Mouse (Mus musculus) forebrain, embryonic 16.5 days (tissue): ENCODE results near the gene Pdxdc1. TPM values are rescaled to one million over a fixed set of nuclear protein-coding genes. Genes with fewer than 3 reads are reported as not detected.
"Not testable (repeated sequence)": the region's sequence is repeated elsewhere in the genome, so short reads cannot be mapped to it uniquely, and the experiment has no call there.

Experiments
- ATAC-seq: fragments of 200-750 bp; cut with Nextera tagmentation; 2 replicates; pipeline ENCODE4 v1.8.0; 2017; ENCODE audit warnings: mild to moderate bottlenecking, moderate library complexity
- H3K27ac ChIP-seq: fragments of 300-500 bp; sonication (generic); 2 replicates; pipeline ENCODE4 v1.5.1; 2014; ENCODE audit warnings: low read length, control low read depth
- H3K27me3 ChIP-seq: fragments of 300-500 bp; sonication (generic); replicated peaks from 2 replicates; pipeline ENCODE4 v1.6.1; 2014; ENCODE audit warnings: low read length; ENCODE audit not compliant: control insufficient read depth, insufficient read depth
- H3K36me3 ChIP-seq: fragments of 300-500 bp; sonication (generic); 2 replicates; pipeline ENCODE4 v1.6.1; 2014; ENCODE audit not compliant: control insufficient read depth, insufficient read depth
- H3K4me1 ChIP-seq: fragments of 300-500 bp; sonication (generic); replicated peaks from 2 replicates; pipeline ENCODE4 v1.6.1; 2014; ENCODE audit warnings: low read length; ENCODE audit not compliant: control insufficient read depth, insufficient read depth
- H3K4me2 ChIP-seq: fragments of 300-500 bp; sonication (generic); 2 replicates; pipeline ENCODE4 v1.6.1; 2014; ENCODE audit warnings: mild to moderate bottlenecking, low read length, control low read depth
- H3K4me3 ChIP-seq: fragments of 300-500 bp; sonication (generic); replicated peaks from 2 replicates; pipeline ENCODE4 v1.5.1; 2014; ENCODE audit warnings: mild to moderate bottlenecking, low read length, control low read depth
- H3K9ac ChIP-seq: fragments of 300-500 bp; sonication (generic); replicated peaks from 2 replicates; pipeline ENCODE4 v1.6.1; 2014; ENCODE audit warnings: low read depth, low read length, control low read depth
- H3K9me3 ChIP-seq: fragments of 300-500 bp; sonication (generic); 2 replicates; pipeline ENCODE4 v1.6.1; 2016; ENCODE audit warnings: low read length; ENCODE audit not compliant: control insufficient read depth
- WGBS: fragments of 180-500 bp; shearing (Covaris S2); extraction: QIAGEN DNeasy Blood & Tissue Kit; methylation state at CpG from one replicate; pipeline ENCODE4 v1.1.7; 2014; 5-methylcytosine and 5-hydroxymethylcytosine counted together
- polyA plus RNA-seq: library from polyadenylated mRNA; unstranded; fragments of >200 nt; fragmentation: Nextera tagmentation; extraction: Ambion mirVana; gene quantifications from 2 replicates; pipeline ENCODE4 v1.2.1, GENCODE M21; 2015

The Pdxdc1 gene
- polyA plus RNA-seq, 1 experiment from 2014 or later: 73.7 TPM

DNA sequence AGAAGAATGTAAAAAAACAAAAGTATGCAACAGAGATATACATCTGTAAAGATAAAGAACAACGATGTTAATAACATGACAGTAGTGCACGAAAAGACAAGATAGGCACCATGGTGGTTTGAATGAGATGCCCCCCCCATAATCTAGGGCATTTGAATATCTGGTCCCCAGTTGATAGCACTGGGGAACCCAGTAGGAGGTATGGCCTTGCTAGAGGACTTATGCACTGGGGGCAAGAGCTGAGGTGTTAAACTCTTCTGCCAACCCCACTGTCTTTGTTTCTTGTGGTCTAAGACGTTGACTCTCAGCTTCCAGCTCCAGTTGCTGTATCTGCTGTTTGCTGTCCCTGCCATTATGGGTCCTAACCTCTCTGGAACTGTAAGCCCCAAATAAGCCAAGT lies 7.2 kb downstream of the Pdxdc1 start:
- WGBS: 96% methylated on average over 3 of the region's 3 CpGs
- ATAC-seq: no peak

GRCm38 (mm10) chr16:13894097-13894496 lies 8.8 kb downstream of the Pdxdc1 start:
- Histone ChIP-seq H3K4me3 (no peak overlapping the region), H3K27me3 (no peaks in the 10 kb centered on the region), H3K4me2 (no peak overlapping the region), H3K36me3 (no peaks in the 10 kb centered on the region), H3K4me1 (no peaks in the 10 kb centered on the region), H3K9me3 (no peaks in the 10 kb centered on the region), H3K9ac (no peak overlapping the region), H3K27ac (no peak overlapping the region)
- WGBS: 94% methylated on average over 2 of the region's 2 CpGs
- ATAC-seq: no peak

More for the DNA sequence above, 7.2 kb downstream of the Pdxdc1 start:
- no peak overlapping the region for H3K4me3 ChIP-seq
- H3K4me1 ChIP-seq: no peaks in the 10 kb centered on the region
- no peak overlapping the region for H3K27ac ChIP-seq
- H3K4me2 ChIP-seq: no peak overlapping the region
- H3K27me3 ChIP-seq: no peaks in the 10 kb centered on the region
- H3K36me3 ChIP-seq: no peaks in the 10 kb centered on the region
- no peak overlapping the region for H3K9ac ChIP-seq
- H3K9me3 ChIP-seq: no peaks in the 10 kb centered on the region

DNA sequence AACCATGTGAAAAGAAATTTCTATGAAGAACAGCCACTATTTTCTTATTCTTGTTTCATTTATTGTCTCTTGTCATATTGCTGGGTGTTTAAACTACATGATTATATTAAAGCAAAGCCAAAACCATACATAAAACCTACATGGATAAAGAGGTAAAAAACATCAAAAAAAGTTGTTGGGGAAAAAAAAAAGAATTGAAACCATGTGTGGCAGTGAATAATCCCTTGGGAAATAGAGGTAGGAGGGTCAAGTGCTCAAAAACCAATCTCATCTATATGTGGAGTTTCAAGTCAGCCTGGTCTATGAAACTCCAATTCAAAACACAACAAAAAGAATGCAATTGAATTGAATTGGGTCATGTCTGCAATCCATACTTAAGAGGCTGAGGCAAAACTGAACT lies 10.1 kb downstream of the Pdxdc1 start:
- H3K27me3 ChIP-seq: no peaks in the 10 kb centered on the region
- no peaks in the 10 kb centered on the region for H3K4me1 ChIP-seq

GRCm38 (mm10) chr16:13890449-13890848 lies 12.5 kb downstream of the Pdxdc1 start:
- 87% methylated on average over 2 of the region's 2 CpGs for WGBS
- H3K9me3 ChIP-seq: no peaks in the 10 kb centered on the region
- no peak overlapping the region for H3K9ac ChIP-seq
- H3K4me1 ChIP-seq: no peaks in the 10 kb centered on the region
- H3K27ac ChIP-seq: no peak overlapping the region
- no peaks in the 10 kb centered on the region for H3K36me3 ChIP-seq
- H3K27me3 ChIP-seq: no peaks in the 10 kb centered on the region
- H3K4me2 ChIP-seq: no peak overlapping the region
- ATAC-seq: no peak
- no peak overlapping the region for H3K4me3 ChIP-seq

More for the DNA sequence above, 10.1 kb downstream of the Pdxdc1 start:
- Histone ChIP-seq H3K27ac (no peak overlapping the region), H3K9ac (no peak overlapping the region), H3K9me3 (no peaks in the 10 kb centered on the region), H3K4me3 (no peak overlapping the region), H3K4me2 (no peak overlapping the region), H3K36me3 (no peaks in the 10 kb centered on the region)
- ATAC-seq: no peak

DNA sequence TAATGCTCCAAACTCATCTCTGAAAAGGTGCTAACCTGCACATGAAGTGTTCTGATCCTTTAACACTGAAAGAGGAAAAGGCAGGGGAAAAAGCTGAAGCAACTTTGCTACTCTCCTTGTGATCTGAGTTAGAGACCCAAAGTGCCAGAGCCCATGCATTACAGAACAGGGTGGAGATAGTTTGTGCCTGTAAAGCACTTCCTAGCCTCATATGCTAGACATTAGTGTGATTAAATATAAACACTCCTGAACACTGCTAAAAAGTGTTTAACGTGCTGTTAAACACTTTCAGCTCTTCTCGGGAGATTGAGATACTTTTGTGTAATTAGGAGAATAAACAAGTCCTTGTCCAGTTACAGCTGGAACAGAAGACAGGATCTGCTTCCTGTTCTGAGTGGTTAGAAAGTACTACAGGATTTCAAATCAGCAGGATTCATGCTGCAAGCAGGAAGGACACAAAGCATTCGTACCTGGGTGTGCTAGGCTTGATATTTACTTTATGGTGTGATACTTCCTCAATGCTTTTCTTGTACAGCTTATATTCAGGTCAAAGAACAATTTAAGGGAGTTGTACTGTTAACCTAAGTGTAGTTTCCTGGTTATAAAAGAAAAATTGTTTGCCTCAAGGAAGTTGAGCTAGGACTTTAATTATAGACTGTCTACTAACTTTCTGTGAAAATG lies 19.7 kb downstream of the Pdxdc1 start:
- no peak overlapping the region for H3K4me3 ChIP-seq
- H3K9me3 ChIP-seq: no peaks in the 10 kb centered on the region
- no peaks in the 10 kb centered on the region for H3K27me3 ChIP-seq
- H3K27ac ChIP-seq: no peak overlapping the region
- ATAC-seq: no peak
- H3K36me3 ChIP-seq: no peaks in the 10 kb centered on the region
- 66% methylated on average over 3 of the region's 3 CpGs for WGBS
- no peak overlapping the region for H3K9ac ChIP-seq
- no peak overlapping the region for H3K4me2 ChIP-seq
- H3K4me1 ChIP-seq: no peaks in the 10 kb centered on the region

- ATAC-seq: no peak
- H3K27me3 ChIP-seq: no peaks in the 10 kb centered on the region
- WGBS: 93% methylated on average over 4 of the region's 4 CpGs
Measured at GRCm38 (mm10) chr16:13875483-13875882, 27.4 kb downstream of the Pdxdc1 start.

GRCm38 (mm10) chr16:13867910-13868514 lies 34.9 kb downstream of the Pdxdc1 start:
- peaks cover 9% of the 10 kb centered on the region for H3K4me1 ChIP-seq
- H3K27ac ChIP-seq: no peak overlapping the region
- peak overlapping the region; percentile 42 for H3K4me2 ChIP-seq
- H3K4me3 ChIP-seq: peak overlapping the region; percentile 30
- peak; percentile 50 for ATAC-seq
- peak overlapping the region; percentile 48 for H3K9ac ChIP-seq
- WGBS: 7% methylated on average over 42 of the region's 42 CpGs
- no peaks in the 10 kb centered on the region for H3K27me3 ChIP-seq
- no peaks in the 10 kb centered on the region for H3K9me3 ChIP-seq
- peaks cover 8% of the 10 kb centered on the region for H3K36me3 ChIP-seq

More at GRCm38 (mm10) chr16:13875483-13875882, 27.4 kb downstream of the Pdxdc1 start:
- Histone ChIP-seq H3K9me3 (no peaks in the 10 kb centered on the region), H3K27ac (no peak overlapping the region), H3K4me1 (no peaks in the 10 kb centered on the region), H3K4me2 (no peak overlapping the region), H3K9ac (no peak overlapping the region), H3K4me3 (no peak overlapping the region), H3K36me3 (peaks cover 5% of the 10 kb centered on the region; the same call in 1 of the 2 replicates)

DNA sequence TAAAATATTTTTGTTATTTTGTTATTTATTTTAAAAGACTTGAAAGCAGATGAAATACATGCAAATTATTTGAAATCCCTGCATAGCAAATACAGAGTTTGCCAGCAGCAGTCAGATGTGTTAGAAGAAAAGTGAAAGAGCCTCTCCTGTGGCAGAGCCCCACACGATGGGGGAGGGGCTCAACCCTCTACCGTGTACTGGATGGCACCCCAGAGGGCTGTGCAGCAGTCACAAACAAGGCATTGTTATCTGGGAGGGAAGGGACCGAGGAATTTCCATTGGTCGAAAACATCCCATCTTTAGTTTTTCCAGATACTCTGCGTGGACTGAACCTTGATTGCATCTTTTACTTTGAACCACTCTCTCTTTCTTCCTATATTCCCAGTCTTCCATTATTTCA lies 35.5 kb downstream of the Pdxdc1 start:
- ATAC-seq, H3K27ac ChIP-seq, H3K27me3 ChIP-seq, H3K4me2 ChIP-seq, H3K4me3 ChIP-seq, H3K4me1 ChIP-seq, H3K36me3 ChIP-seq, H3K9me3 ChIP-seq, H3K9ac ChIP-seq: not testable (repeated sequence)
- WGBS: 18% methylated on average over 5 of the region's 5 CpGs

DNA sequence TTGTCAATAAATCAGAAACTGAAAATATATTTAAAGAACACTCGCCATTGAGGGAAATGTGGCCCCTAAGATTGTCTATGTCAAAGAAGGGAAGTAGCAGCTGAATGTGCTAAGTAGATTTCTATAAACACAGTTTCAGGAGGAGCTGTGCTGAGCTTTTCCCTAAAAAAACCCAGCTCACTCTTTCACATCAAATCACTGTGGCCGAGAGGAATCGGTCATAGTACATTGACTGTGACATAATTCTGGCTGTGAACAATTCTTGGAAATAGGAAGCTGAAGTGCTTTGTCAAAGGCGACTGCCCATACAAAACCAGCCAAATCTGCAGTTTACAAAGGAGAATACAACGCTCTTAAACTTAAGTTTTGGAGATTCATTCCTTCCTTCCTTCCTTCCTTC lies 36.3 kb downstream of the Pdxdc1 start:
- Histone ChIP-seq H3K4me2 (no peak overlapping the region), H3K36me3 (peaks cover 8% of the 10 kb centered on the region), H3K27ac (no peak overlapping the region), H3K4me1 (peaks cover 9% of the 10 kb centered on the region), H3K9me3 (no peaks in the 10 kb centered on the region), H3K27me3 (no peaks in the 10 kb centered on the region), H3K9ac (no peak overlapping the region), H3K4me3 (no peak overlapping the region)
- ATAC-seq: no peak
- 90% methylated on average over 5 of the region's 5 CpGs for WGBS
